ENCODE assay signal across 8 mouse cellular contexts in genomic region chr2:79511676-79512323, GRCm38 (mm10). TPM values are rescaled to one million over a fixed set of nuclear protein-coding genes. Genes with fewer than 3 reads are reported as not detected.
A peak's percentile ranks its signal among the peaks of the same experiment; 100 is the strongest.
DNase-seq lines count a peak whose midpoint lies in the region; ATAC-seq lines count a peak whose summit lies in the region.

No protein-coding gene starts in this region.

- peak; percentile 29 for DNase-seq in ovary, postnatal 10 days (ENCODE audit: low spot score)
- DNase-seq in ovary, adult 18-20 months (ENCODE audit: low spot score) = no peak
- DNase-seq in splenic B cell, adult 2 months (ENCODE audit: low read depth, low spot score) = peak; percentile 76

- no peak overlapping the region for H3K27ac ChIP-seq in embryonic facial prominence, embryonic 13.5 days
- no peak overlapping the region for H3K27ac ChIP-seq in heart, embryonic 11.5 days (ENCODE audit: low read depth, low read length)
- H3K27ac ChIP-seq in kidney, embryonic 14.5 days (ENCODE audit: low read depth, low read length) = no peak overlapping the region
- no peak overlapping the region for H3K27ac ChIP-seq in limb, embryonic 13.5 days
- no peak overlapping the region for H3K27ac ChIP-seq in midbrain, embryonic 16.5 days (ENCODE audit: low read length)

- peak overlapping the region; percentile 29 for H3K4me2 ChIP-seq in embryonic facial prominence, embryonic 13.5 days
- H3K4me2 ChIP-seq in heart, embryonic 11.5 days = peak overlapping the region; percentile 38
- H3K4me2 ChIP-seq in kidney, embryonic 14.5 days (replicated peaks; ENCODE audit: low read depth, low read length) = 0 out of 2 replicates have a peak overlapping the region, but pooled peaks have one; percentile 5
- peak overlapping the region; percentile 41 for H3K4me2 ChIP-seq in limb, embryonic 13.5 days (replicated peaks)
- H3K4me2 ChIP-seq in midbrain, embryonic 16.5 days (ENCODE audit: low read length) = peak overlapping the region; percentile 32; the same call in 1 of the 2 replicates

- no peaks in the 10 kb centered on the region for H3K9me3 ChIP-seq in embryonic facial prominence, embryonic 13.5 days
- no peaks in the 10 kb centered on the region for H3K9me3 ChIP-seq in heart, embryonic 11.5 days (replicated peaks; ENCODE audit: control insufficient read depth, low read length)
- no peaks in the 10 kb centered on the region for H3K9me3 ChIP-seq in kidney, embryonic 14.5 days (ENCODE audit: control insufficient read depth, low read length)
- no peaks in the 10 kb centered on the region for H3K9me3 ChIP-seq in limb, embryonic 13.5 days
- H3K9me3 ChIP-seq in midbrain, embryonic 16.5 days (replicated peaks; ENCODE audit: control insufficient read depth, low read length, poor library complexity, severe bottlenecking) = no peaks in the 10 kb centered on the region

- H3K9ac ChIP-seq in embryonic facial prominence, embryonic 13.5 days = no peak overlapping the region
- no peak overlapping the region for H3K9ac ChIP-seq in heart, embryonic 11.5 days (ENCODE audit: low read depth, low read length)
- no peak overlapping the region for H3K9ac ChIP-seq in kidney, embryonic 14.5 days (ENCODE audit: low read depth, low read length)
- no peak overlapping the region for H3K9ac ChIP-seq in limb, embryonic 13.5 days
- no peak overlapping the region for H3K9ac ChIP-seq in midbrain, embryonic 16.5 days (ENCODE audit: low read depth, low read length)

- H3K27me3 ChIP-seq in embryonic facial prominence, embryonic 13.5 days = no peaks in the 10 kb centered on the region; the same call in none of the 2 replicates
- no peaks in the 10 kb centered on the region for H3K27me3 ChIP-seq in heart, embryonic 11.5 days (ENCODE audit: control insufficient read depth, insufficient read depth, low read length)
- no peaks in the 10 kb centered on the region for H3K27me3 ChIP-seq in kidney, embryonic 14.5 days (ENCODE audit: control insufficient read depth, insufficient read depth, low read length)
- H3K27me3 ChIP-seq in limb, embryonic 13.5 days = peaks cover 3% of the 10 kb centered on the region; the same call in 1 of the 2 replicates
- H3K27me3 ChIP-seq in midbrain, embryonic 16.5 days (ENCODE audit: control insufficient read depth, insufficient read depth, low read depth, low read length) = no peaks in the 10 kb centered on the region
- no peaks in the 10 kb centered on the region for H3K27me3 ChIP-seq in splenic B cell, adult 2 months (ENCODE audit: control insufficient read depth, insufficient read depth, low read length, poor library complexity, severe bottlenecking)

- no peak for ATAC-seq in embryonic facial prominence, embryonic 13.5 days (ENCODE audit: insufficient number of reproducible peaks, insufficient read depth, low FRiP score, low TSS enrichment, low read depth)
- no peak for ATAC-seq in heart, embryonic 11.5 days (replicated peaks; ENCODE audit: insufficient number of reproducible peaks, low FRiP score, low TSS enrichment)
- ATAC-seq in kidney, embryonic 14.5 days (ENCODE audit: low FRiP score, low TSS enrichment) = no peak
- ATAC-seq in limb, embryonic 13.5 days (ENCODE audit: low FRiP score, low read depth) = no peak
- 0 out of 2 replicates have a peak, but pooled peaks have one; percentile 42 for ATAC-seq in midbrain, embryonic 16.5 days

- no peaks in the 10 kb centered on the region for H3K4me1 ChIP-seq in embryonic facial prominence, embryonic 13.5 days
- H3K4me1 ChIP-seq in heart, embryonic 11.5 days (ENCODE audit: control insufficient read depth, insufficient read depth, low read length) = peaks cover 17% of the 10 kb centered on the region
- no peaks in the 10 kb centered on the region for H3K4me1 ChIP-seq in kidney, embryonic 14.5 days (ENCODE audit: control insufficient read depth, insufficient read depth, low read length)
- peaks cover 8% of the 10 kb centered on the region; the same call in 1 of the 2 replicates for H3K4me1 ChIP-seq in limb, embryonic 13.5 days
- peaks cover 4% of the 10 kb centered on the region for H3K4me1 ChIP-seq in midbrain, embryonic 16.5 days (ENCODE audit: control insufficient read depth, insufficient read depth, low read length)

- H3K4me3 ChIP-seq in embryonic facial prominence, embryonic 13.5 days = no peak overlapping the region
- H3K4me3 ChIP-seq in heart, embryonic 11.5 days (ENCODE audit: low read depth, low read length) = no peak overlapping the region
- no peak overlapping the region for H3K4me3 ChIP-seq in kidney, embryonic 14.5 days (ENCODE audit: low read length)
- H3K4me3 ChIP-seq in limb, embryonic 13.5 days = no peak overlapping the region
- no peak overlapping the region for H3K4me3 ChIP-seq in midbrain, embryonic 16.5 days (ENCODE audit: low read depth, low read length)

- WGBS in embryonic facial prominence, embryonic 13.5 days = 27% methylated on average over 11 of the region's 11 CpGs
- WGBS in heart, embryonic 11.5 days (ENCODE audit: insufficient replicate concordance) = 31% methylated on average over 11 of the region's 11 CpGs
- 26% methylated on average over 11 of the region's 11 CpGs for WGBS in kidney, embryonic 14.5 days
- 28% methylated on average over 11 of the region's 11 CpGs for WGBS in limb, embryonic 13.5 days
- 24% methylated on average over 11 of the region's 11 CpGs for WGBS in midbrain, embryonic 16.5 days

- H3K36me3 ChIP-seq in embryonic facial prominence, embryonic 13.5 days = no peaks in the 10 kb centered on the region
- no peaks in the 10 kb centered on the region for H3K36me3 ChIP-seq in heart, embryonic 11.5 days (ENCODE audit: control insufficient read depth, insufficient read depth, low read length)
- H3K36me3 ChIP-seq in kidney, embryonic 14.5 days (ENCODE audit: control insufficient read depth, insufficient read depth, low read length) = no peaks in the 10 kb centered on the region
- no peaks in the 10 kb centered on the region for H3K36me3 ChIP-seq in limb, embryonic 13.5 days
- H3K36me3 ChIP-seq in midbrain, embryonic 16.5 days (ENCODE audit: control insufficient read depth, insufficient read depth, low read length) = no peaks in the 10 kb centered on the region
- no peaks in the 10 kb centered on the region for H3K36me3 ChIP-seq in splenic B cell, adult 2 months (ENCODE audit: control insufficient read depth, insufficient read depth, low read length, poor library complexity, severe bottlenecking)

RNA-seq across cellular contexts. Expression of gene Cerkl, which starts 55.2 kb away (rescaled TPM):
- polyA plus RNA-seq in embryonic facial prominence, embryonic 13.5 days (2015; fragmentation: Nextera tagmentation; extraction: Ambion mirVana) = 2.9 TPM in 2 replicates
- 0.14 and 1.2 TPM in 2 replicates for polyA plus RNA-seq in heart, embryonic 11.5 days (2014; fragmentation: Nextera tagmentation; extraction: Ambion mirVana)
- polyA plus RNA-seq in kidney, embryonic 14.5 days (2014; fragmentation: Nextera tagmentation; extraction: Ambion mirVana) = 1.4 and 2.7 TPM in 2 replicates
- 1.1 and 1.2 TPM in 2 replicates for polyA plus RNA-seq in limb, embryonic 13.5 days (2015; fragmentation: Nextera tagmentation; extraction: Ambion mirVana)
- polyA plus RNA-seq in midbrain, embryonic 16.5 days (2015; fragmentation: Nextera tagmentation; extraction: Ambion mirVana) = 0.84 and 1.9 TPM in 2 replicates

RNA-seq across cellular contexts. Expression of gene Neurod1, which starts 55.2 kb away (rescaled TPM):
- polyA plus RNA-seq in embryonic facial prominence, embryonic 13.5 days (2015; fragmentation: Nextera tagmentation; extraction: Ambion mirVana) = 2.0 and 3.7 TPM in 2 replicates
- polyA plus RNA-seq in heart, embryonic 11.5 days (2014; fragmentation: Nextera tagmentation; extraction: Ambion mirVana) = 0.18 TPM in 1 of 2 replicates, not detected in the other
- not detected in 2 replicates for polyA plus RNA-seq in kidney, embryonic 14.5 days (2014; fragmentation: Nextera tagmentation; extraction: Ambion mirVana)
- polyA plus RNA-seq in limb, embryonic 13.5 days (2015; fragmentation: Nextera tagmentation; extraction: Ambion mirVana) = 0.15 TPM in 1 of 2 replicates, not detected in the other
- polyA plus RNA-seq in midbrain, embryonic 16.5 days (2015; fragmentation: Nextera tagmentation; extraction: Ambion mirVana) = 12.8 and 22.7 TPM in 2 replicates
